Mouse (Mus musculus) lung, embryonic 16.5 days (tissue): ENCODE measurements around the gene Tenm4. TPM values are rescaled to one million over a fixed set of nuclear protein-coding genes. Genes with fewer than 3 reads are reported as not detected.

Source experiments
- ATAC-seq: fragments of 200-750 bp; cut with Nextera tagmentation; 2 replicates; pipeline ENCODE4 v1.8.0; 2017; ENCODE audit warnings: low read depth, mild to moderate bottlenecking, moderate library complexity
- H3K27ac ChIP-seq: fragments of 300-500 bp; sonication (generic); 2 replicates; pipeline ENCODE4 v1.5.1; 2014; ENCODE audit warnings: mild to moderate bottlenecking, control low read depth, low read length
- H3K27me3 ChIP-seq: fragments of 300-500 bp; sonication (generic); 2 replicates; pipeline ENCODE4 v1.6.1; 2014; ENCODE audit warnings: low read depth, low read length, mixed read lengths; ENCODE audit not compliant: control insufficient read depth, insufficient read depth
- H3K36me3 ChIP-seq: fragments of 300-500 bp; sonication (generic); 2 replicates; pipeline ENCODE4 v1.6.1; 2014; ENCODE audit warnings: low read length; ENCODE audit not compliant: control insufficient read depth, insufficient read depth
- H3K4me1 ChIP-seq: fragments of 300-500 bp; sonication (generic); replicated peaks from 2 replicates; pipeline ENCODE4 v1.6.1; 2014; ENCODE audit warnings: low read length, mixed read lengths; ENCODE audit not compliant: control insufficient read depth, insufficient read depth
- H3K4me2 ChIP-seq: fragments of 300-500 bp; sonication (generic); 2 replicates; pipeline ENCODE4 v1.6.1; 2014; ENCODE audit warnings: low read depth, low read length, control low read depth
- H3K4me3 ChIP-seq: fragments of 300-500 bp; sonication (generic); 2 replicates; pipeline ENCODE4 v1.5.1; 2014; ENCODE audit warnings: mild to moderate bottlenecking, low read length, control low read depth
- H3K9ac ChIP-seq: fragments of 300-500 bp; sonication (generic); 2 replicates; pipeline ENCODE4 v1.6.1; 2014; ENCODE audit warnings: low read length, control low read depth
- H3K9me3 ChIP-seq: fragments of 300-500 bp; sonication (generic); 2 replicates; pipeline ENCODE4 v1.6.1; 2016; ENCODE audit warnings: low read length; ENCODE audit not compliant: control insufficient read depth
- WGBS: fragments of 180-500 bp; shearing (Covaris S2); extraction: QIAGEN DNeasy Blood & Tissue Kit; methylation state at CpG from one replicate; pipeline ENCODE4 v1.1.7; 2014; 5-methylcytosine and 5-hydroxymethylcytosine counted together
- polyA plus RNA-seq: library from polyadenylated mRNA; unstranded; fragments of >200 nt; fragmentation: Nextera tagmentation; extraction: Ambion mirVana; gene quantifications from 2 replicates; pipeline ENCODE4 v1.2.1, GENCODE M21; 2015

The Tenm4 gene
- polyA plus RNA-seq, 1 experiment from 2014 or later: 18.5 TPM

- Histone ChIP-seq H3K27ac (no peak overlapping the region), H3K4me3 (no peak overlapping the region), H3K4me2 (no peak overlapping the region), H3K9me3 (no peaks in the 10 kb centered on the region), H3K36me3 (no peaks in the 10 kb centered on the region), H3K9ac (no peak overlapping the region), H3K4me1 (no peaks in the 10 kb centered on the region; the same call in 1 of the 2 replicates), H3K27me3 (no peaks in the 10 kb centered on the region)
- ATAC-seq: no peak
- WGBS: 79% methylated on average over 9 of the region's 9 CpGs
Observed at GRCm38 (mm10) chr7:96595535-96596295, 424.7 kb downstream of the Tenm4 start.

GRCm38 (mm10) chr7:96596402-96597195 lies 425.6 kb downstream of the Tenm4 start:
- H3K4me2 ChIP-seq: no peak overlapping the region
- no peak overlapping the region for H3K9ac ChIP-seq
- H3K9me3 ChIP-seq: no peaks in the 10 kb centered on the region
- H3K27me3 ChIP-seq: no peaks in the 10 kb centered on the region
- WGBS: 41% methylated on average over 9 of the region's 9 CpGs
- H3K36me3 ChIP-seq: no peaks in the 10 kb centered on the region
- H3K4me1 ChIP-seq: no peaks in the 10 kb centered on the region; the same call in 1 of the 2 replicates
- ATAC-seq: no peak
- H3K4me3 ChIP-seq: no peak overlapping the region
- no peak overlapping the region for H3K27ac ChIP-seq

GRCm38 (mm10) chr7:96597871-96598270 lies 426.8 kb downstream of the Tenm4 start:
- Histone ChIP-seq H3K27me3 (no peaks in the 10 kb centered on the region), H3K36me3 (no peaks in the 10 kb centered on the region), H3K27ac (no peak overlapping the region), H3K4me3 (no peak overlapping the region), H3K9ac (no peak overlapping the region), H3K4me1 (no peaks in the 10 kb centered on the region; the same call in 1 of the 2 replicates), H3K4me2 (no peak overlapping the region), H3K9me3 (no peaks in the 10 kb centered on the region)
- no peak for ATAC-seq
- WGBS: 90% methylated on average over 4 of the region's 4 CpGs

GRCm38 (mm10) chr7:96599081-96599480 lies 428.0 kb downstream of the Tenm4 start:
- ATAC-seq: no peak
- Histone ChIP-seq H3K9ac (no peak overlapping the region), H3K4me1 (no peaks in the 10 kb centered on the region; the same call in 1 of the 2 replicates), H3K27ac (no peak overlapping the region), H3K4me2 (no peak overlapping the region), H3K27me3 (no peaks in the 10 kb centered on the region), H3K36me3 (no peaks in the 10 kb centered on the region), H3K4me3 (no peak overlapping the region), H3K9me3 (no peaks in the 10 kb centered on the region)
- 64% methylated on average over 3 of the region's 3 CpGs for WGBS

GRCm38 (mm10) chr7:96600381-96600941 lies 429.4 kb downstream of the Tenm4 start:
- Histone ChIP-seq H3K36me3 (no peaks in the 10 kb centered on the region), H3K4me1 (no peaks in the 10 kb centered on the region; the same call in 1 of the 2 replicates), H3K4me2 (no peak overlapping the region), H3K4me3 (no peak overlapping the region), H3K9ac (no peak overlapping the region), H3K27me3 (no peaks in the 10 kb centered on the region), H3K9me3 (no peaks in the 10 kb centered on the region), H3K27ac (no peak overlapping the region)
- 22% methylated on average over 5 of the region's 5 CpGs for WGBS
- peak; percentile 63; the same call in 1 of the 2 replicates for ATAC-seq

GRCm38 (mm10) chr7:96604091-96604745 lies 433.2 kb downstream of the Tenm4 start:
- Histone ChIP-seq H3K27me3 (no peaks in the 10 kb centered on the region), H3K4me1 (no peaks in the 10 kb centered on the region; the same call in 1 of the 2 replicates), H3K4me3 (no peak overlapping the region), H3K9ac (no peak overlapping the region), H3K4me2 (no peak overlapping the region), H3K9me3 (no peaks in the 10 kb centered on the region), H3K36me3 (no peaks in the 10 kb centered on the region), H3K27ac (no peak overlapping the region)
- ATAC-seq: no peak
- WGBS: 60% methylated on average over 3 of the region's 3 CpGs

- Histone ChIP-seq H3K27ac (no peak overlapping the region), H3K27me3 (no peaks in the 10 kb centered on the region)
- no peak for ATAC-seq
Observed at GRCm38 (mm10) chr7:96605316-96605715, 434.3 kb downstream of the Tenm4 start.

GRCm38 (mm10) chr7:96609854-96610586 lies 439.0 kb downstream of the Tenm4 start:
- Histone ChIP-seq H3K27me3 (no peaks in the 10 kb centered on the region), H3K9ac (no peak overlapping the region), H3K4me1 (no peaks in the 10 kb centered on the region), H3K27ac (no peak overlapping the region), H3K36me3 (no peaks in the 10 kb centered on the region), H3K9me3 (no peaks in the 10 kb centered on the region), H3K4me2 (no peak overlapping the region), H3K4me3 (no peak overlapping the region)
- WGBS: 47% methylated on average over 10 of the region's 10 CpGs
- ATAC-seq: no peak

More at GRCm38 (mm10) chr7:96605316-96605715, 434.3 kb downstream of the Tenm4 start:
- H3K4me3 ChIP-seq: no peak overlapping the region
- no peaks in the 10 kb centered on the region; the same call in 1 of the 2 replicates for H3K4me1 ChIP-seq
- 59% methylated on average over 2 of the region's 2 CpGs for WGBS
- H3K4me2 ChIP-seq: no peak overlapping the region
- no peak overlapping the region for H3K9ac ChIP-seq
- H3K36me3 ChIP-seq: no peaks in the 10 kb centered on the region
- H3K9me3 ChIP-seq: no peaks in the 10 kb centered on the region
